Mouse (Mus musculus): ENCODE data around the gene Pard3.
A peak's percentile ranks its signal among the peaks of the same experiment; 100 is the strongest.

Pard3 gene

DNA sequence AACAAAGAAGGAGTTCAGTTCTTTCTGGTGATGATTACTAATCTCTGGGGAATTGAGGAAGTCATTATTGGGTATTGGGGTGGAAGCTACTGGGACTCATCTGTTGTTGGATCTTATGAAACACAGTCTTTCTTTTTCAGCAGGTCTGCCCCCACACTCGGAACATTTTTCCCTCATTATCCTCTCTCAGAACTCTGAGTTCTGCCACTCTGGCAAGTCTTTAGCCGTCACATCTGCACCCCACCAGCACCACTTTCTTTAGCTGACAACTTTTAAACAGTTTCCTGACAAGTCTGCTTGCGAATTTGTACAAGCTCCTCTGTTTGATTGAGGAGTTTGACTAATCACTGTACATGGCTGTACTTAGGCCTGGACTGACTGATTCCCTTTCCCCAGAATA, 118.4 kb downstream of the Pard3 start:
- DNase-seq (ENCODE audit: low read depth): no peak

DNA sequence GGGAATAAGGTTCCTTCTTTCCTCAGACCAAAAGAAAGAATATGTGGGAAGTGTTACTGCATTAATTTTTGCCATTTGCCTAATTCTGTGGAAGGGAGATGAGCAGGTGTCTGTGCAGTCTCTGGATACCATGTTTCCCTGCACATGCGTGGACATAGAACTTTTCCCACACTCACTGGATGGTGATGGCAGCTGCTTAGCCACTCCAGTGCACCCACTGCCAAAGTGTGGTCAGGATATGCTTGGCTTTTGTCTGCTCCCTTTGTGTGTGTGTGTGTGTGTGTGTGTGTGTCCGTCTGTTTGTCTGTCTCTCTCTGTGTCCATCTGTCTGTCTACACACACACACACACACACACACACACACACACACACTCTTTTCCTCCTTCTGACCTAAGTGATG, 119.8 kb downstream of the Pard3 start:
- DNase-seq (ENCODE audit: low read depth): no peak

DNA sequence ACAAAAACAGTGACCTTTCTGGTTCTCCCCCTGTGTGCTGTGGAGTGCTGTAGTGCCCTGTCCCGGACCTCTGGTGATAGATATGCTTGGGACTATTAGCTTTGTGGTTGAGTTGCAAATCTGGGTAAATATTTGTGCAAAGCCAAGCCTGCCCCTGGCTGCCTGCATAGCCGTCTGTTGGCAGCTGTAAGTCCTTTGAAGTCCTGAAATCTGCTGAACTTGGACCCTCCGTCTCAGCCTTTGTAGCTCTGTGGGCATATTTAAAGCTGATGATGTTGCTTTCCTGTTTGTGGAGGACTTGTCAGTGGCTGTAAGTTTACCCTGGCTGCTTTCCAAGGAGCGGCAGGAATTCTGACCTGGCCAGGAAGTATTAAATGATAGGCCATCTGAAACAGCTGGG, 120.3 kb downstream of the Pard3 start:
- peak; percentile 72 for DNase-seq (ENCODE audit: low read depth)

DNA sequence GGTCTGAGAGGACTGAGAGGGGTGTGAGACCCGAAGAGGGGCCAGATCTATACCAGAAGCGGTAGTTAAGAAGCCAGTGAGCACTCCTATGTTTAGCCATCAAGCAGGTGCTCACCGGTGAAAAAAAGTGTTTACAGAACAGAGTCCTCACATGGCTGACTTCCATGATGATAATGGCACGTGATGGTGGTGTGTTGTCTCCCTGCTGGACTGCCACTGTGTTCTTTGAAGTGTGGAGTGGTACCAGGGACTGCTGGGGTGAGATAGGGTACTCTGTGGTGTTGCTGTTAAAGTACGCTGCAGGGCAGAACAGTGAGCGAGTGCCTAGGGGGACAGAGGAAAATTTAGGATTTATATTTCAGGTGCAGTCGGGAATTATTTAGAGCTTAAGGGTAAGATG, 122.2 kb downstream of the Pard3 start:
- DNase-seq (ENCODE audit: low read depth): no peak

DNA sequence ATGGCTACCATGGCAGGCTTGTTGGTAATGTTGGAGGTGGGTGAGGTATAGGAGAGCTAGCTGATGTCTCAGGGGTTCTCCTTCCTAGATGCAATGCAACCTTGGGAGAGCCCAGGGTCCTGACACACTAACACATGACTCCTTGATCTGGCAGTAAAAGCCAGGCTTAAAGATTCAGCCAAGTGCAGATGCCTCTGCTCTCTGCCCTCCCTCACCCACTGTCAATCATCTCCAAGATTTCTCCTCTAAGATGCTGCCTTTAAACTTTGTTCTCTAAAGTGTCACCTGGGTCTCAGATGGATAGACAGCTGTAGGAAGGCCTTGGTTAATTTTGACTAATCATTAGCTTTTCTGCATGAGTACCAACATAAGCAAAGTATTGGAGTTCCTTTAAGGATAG, 125.0 kb downstream of the Pard3 start:
- DNase-seq (ENCODE audit: low read depth): no peak

DNA sequence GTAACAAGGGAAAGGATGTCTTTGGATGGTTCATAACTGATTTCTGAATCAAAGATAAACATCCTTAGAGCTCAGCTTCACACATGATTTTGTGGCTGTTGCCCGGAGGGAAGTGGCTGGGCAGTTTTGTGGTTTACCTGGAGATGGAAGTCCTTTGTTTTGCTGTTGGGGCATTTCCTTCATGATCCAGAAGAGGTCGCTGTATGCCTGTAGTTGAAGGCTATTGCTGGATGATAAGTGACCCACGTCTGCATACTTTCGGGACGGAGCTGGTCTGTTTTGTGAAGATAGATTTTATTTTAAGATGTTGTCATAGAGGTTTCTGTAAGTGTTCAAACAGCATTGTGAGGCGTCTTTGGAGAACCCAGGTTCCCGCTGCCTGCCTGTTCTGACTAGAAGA, 126.7 kb downstream of the Pard3 start:
- no peak for DNase-seq (ENCODE audit: low read depth)

DNA sequence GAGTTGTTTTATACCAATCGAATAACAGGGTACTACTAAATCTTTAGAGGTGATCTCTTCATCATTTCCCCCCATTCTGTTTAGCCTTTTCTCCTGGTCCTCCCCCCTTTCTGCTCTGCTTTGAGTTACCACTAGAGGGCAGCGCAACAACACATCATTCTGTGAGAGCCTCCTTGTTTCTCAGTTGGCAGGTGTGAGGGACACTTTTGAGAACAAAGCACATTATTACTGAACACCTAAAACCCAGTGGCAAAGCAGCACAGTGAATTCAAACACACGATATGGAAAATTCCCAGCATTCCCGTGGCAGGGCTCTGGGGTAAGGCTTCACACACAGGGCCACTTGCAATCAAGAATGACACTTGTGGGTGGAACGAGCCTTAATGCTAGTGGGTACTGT, 127.7 kb downstream of the Pard3 start:
- DNase-seq (ENCODE audit: low read depth): no peak

DNA sequence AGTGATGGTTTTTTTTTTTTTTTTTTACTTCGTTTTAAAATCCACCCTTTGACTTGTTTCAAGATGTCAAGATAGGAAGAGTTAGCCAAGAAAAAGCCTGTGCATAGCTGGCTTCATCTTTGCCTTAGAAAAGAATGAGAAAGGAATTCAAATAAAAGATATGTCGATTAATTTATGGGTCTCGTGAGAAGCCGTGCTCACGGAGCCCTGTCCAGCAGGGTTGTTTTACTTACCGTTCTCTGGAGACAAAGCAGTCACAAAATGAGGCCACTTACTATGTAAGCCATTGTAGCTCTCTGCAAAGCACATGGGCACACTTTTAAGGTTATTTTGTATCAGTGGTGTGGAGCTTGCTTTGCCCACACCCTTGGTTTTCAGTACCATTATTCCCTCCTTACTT, 128.1 kb downstream of the Pard3 start:
- no peak for DNase-seq (ENCODE audit: low read depth)

DNA sequence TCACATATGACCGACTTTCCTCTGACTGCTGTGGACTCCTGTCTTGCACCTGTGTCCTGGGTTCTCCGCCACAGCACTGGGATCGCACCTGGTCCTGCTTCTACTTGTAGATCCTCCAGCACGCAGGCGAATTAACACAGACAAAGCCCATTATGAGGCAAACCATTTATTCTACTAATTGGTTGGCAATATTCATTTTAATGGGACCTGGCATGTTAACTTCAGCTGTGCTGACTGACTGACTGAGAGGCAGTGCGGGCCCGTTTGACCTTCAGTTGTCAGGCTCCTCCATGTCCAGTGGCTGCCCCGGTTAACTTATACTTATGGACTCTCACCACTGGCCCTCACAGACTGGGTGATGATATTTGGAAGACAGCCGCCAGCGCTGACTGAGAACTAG, 128.6 kb downstream of the Pard3 start:
- no peak for DNase-seq (ENCODE audit: low read depth)

DNA sequence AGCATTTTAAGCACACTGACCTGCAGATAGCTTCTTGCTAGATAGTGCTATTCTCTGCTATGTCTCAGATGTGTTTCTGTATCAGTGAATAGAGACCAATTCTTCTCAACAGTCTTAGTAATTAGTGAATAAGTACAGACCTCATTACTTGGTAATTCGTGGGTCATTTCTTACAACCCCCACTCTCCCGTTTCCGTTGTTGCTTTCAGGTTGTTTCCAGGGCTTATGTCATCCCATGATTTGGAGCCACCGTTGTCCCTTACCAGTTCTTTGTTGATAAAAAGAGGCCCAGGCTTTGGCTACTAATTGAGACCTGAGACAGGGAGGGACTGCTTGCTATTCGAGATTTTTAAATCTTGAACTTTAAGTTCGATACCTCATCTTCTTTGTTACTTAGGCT, 129.7 kb downstream of the Pard3 start:
- DNase-seq (ENCODE audit: low read depth): no peak

DNA sequence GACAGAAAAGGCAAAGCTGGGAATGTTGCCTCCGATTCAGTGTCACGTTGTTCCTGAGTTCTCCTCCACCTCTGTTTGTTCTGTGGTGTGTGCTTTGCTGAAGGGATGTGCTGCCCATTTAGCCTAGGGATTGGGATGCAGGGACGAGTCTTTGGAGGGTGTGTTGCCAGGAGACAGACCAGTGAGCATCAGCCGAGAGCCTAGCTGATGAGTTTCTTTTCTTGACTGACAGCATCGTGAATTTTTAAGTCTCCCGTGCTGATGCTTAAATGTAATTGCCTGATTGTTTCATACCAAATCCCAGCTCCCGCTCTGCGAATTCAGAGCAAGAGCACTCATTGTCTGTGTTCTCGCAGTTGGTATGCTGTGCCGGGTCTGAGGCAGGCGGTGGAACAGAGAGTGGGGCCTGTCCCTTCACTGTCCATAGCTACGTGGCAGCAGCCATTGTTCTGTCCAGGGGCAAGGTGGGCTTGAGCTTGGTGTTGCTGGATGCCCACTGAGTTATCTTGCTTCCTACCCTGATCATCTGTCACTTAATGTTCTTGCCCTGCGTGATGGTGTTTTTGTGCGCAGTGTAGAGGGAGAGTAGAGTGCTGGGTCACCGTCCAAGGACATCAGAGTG, 131.2 kb downstream of the Pard3 start:
- no peak for DNase-seq (ENCODE audit: low read depth)

DNA sequence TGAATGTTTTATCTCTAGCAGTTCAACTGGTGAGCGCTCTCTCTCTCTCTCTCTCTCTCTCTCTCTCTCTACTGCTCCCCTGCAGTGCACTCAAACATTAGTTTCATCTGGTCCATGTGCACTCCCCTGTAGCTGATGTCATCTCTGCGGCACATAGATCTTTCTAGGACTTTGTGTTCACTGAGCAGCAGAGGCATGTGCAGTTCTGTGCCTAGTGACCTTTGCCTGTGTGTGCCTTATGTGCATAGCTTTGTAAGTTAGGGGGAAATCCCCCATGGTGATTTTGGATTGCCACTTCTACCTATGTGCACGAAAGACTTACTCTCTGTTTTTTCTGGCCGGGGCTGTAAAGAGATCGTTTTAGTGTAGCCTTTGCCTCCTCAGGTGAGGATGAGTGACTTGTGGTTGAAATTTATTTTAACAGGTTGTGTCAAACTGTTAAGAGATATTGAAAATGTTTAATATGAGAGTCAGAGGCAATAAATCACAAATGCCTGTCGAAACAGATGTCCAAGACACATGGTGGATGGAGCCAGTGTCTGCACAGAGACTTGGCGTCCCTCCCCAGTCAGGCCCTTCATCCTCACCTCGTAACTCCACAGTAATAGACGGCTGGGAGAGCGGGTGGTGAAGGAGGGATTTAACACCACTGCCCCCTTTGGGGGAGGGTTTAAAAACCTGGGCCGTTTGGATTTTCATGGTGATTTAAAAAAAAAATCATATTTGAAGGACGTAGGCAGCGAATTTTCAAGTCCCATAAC, 133.0 kb downstream of the Pard3 start:
- no peak for DNase-seq (ENCODE audit: low read depth)

DNA sequence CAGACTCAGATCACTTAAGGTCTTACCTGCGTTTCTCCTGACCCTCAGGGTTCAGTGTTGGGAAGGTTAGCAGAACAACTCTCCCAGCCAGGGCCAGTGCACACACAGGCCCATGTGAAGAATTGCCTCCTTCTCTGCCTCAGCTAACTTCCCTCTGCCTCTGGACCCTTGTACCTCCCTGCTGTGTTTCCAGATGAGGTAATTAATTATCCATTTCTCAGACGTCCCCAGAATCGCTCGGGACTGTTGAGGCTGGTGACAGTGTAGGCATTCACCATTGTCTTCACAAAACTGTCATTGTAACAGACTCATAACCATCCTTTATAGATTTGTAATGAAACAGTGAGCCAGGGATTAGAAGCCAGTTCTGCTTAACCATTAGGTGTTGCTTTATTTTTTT, 143.8 kb downstream of the Pard3 start:
- DNase-seq (ENCODE audit: low read depth): no peak

DNA sequence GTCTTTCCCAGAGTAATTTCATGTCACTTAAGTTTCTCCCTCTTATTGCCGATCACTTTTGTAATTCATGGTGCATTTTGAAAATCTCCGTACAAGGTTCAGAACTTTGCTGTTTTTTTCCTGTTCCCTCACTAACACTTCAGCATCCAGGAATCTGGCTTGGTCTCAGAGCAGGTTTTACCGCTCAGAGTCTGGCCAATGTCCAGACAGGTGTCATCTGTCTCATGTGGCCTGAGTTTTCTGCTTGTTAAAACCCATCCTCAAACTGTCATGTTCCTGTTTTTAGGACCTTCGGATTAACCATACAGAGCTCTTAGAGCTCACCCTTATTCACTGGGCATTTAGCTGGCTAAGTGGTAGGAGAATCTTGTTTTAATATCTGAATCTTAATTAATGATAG, 146.9 kb downstream of the Pard3 start:
- no peak for DNase-seq (ENCODE audit: low read depth)

DNA sequence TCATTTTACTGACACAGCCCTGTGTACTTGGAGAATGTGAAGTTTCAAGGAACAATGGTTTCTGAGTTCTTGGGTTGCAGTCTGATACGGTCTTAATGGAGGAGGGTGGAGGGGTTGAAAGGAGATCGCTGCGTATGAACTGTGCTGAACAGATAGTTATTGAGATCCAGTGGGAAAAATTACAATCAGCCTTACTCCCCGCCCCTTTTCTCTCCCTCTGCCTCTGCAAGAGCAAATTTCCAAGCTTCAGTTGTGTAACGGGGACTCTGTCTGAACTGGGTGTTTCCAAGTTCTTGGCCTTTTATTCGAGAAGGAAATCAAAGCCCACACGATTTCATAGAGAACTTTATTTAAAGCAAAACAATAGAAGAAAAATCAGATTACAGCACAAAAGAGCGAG, 150.6 kb downstream of the Pard3 start:
- no peak for DNase-seq (ENCODE audit: low read depth)

DNA sequence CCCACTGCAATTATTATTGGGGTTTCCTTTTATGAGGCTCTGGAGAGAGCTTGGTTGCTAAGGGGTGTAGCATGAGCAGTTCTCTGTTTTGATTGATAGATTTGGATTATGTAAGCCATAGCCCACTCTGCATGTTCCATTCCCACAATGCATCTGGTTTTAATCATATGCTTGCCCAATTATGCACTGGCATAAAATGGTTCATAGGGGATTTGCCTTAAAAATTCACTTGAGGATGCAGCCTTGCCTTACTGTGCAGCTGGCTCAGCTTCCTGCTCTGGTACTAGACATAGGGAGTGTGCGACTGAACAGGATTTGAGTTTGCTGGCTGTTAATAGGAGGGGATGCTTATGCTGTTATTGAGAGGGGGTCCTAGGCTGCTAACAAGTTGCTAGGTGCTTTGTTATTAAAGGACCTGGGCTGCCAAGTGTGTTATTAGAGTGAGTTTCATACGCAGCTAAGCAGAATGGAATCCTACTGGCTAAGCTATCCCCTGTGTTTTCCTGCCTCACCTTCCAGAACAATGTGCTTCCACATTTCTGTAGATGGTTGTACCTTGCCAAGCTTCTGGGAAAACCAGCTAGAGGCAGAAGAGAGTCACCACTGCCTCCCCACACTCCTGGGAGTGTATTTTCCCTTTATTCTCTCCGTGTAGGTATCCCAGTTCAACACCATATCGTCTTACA, 151.2 kb downstream of the Pard3 start:
- DNase-seq (ENCODE audit: low read depth): no peak

DNA sequence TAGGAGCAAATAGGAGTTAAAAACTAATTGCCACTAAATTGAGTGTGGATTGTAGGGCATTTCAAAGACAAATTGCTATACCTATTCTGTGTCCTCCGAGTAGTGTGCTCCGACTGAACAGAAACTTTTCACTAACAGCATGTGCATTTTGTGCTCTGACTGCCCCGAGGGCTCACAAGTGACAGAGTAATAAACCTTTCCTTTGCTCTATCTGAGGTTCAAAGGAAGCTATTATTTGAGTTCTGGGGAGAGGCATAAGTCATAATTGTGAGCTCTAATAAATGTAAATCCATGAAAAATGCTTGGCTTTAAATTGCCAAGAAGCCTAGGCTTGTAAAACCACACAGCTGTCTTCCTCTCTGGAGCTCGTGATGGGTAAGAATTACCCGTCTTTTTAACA, 156.5 kb downstream of the Pard3 start:
- DNase-seq (ENCODE audit: low read depth): no peak

DNA sequence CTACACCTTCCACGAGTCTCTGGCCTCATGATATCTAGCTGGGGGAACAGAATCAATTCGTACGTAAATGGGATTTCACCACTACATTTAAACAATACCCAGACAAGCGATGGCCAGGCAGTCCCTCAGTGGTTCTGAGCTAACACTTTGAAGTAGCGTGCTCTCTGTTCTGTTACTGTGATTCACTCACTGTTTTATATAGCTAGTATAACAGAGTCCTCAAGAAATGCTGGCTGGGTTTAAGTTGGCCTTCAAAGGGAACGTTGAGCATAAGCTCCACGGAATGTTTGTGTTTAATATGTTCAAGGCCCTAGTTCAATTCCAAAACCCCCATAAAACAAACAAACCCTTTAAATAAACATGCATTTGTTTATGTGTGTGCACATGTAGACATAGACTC, 156.9 kb downstream of the Pard3 start:
- no peak for DNase-seq (ENCODE audit: low read depth)

DNA sequence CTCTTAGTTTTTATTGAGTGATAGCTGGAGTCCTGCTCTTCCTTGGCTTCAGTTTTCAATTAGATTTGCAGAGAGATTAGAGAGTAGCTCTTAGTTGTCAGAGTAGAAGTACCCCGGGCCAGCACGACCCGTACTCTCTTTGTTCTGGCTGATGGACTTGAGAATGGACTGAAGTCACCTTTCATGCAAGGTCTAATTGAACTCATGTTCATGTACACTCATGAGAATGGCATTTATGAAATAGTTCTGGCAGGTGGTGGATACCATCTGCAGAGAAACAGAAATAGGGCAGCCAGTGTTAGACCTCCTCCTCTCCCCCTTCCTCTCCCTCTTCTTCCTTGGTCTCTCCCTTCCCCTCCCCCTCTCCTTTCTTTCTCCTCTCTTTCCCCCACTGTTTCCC, 158.7 kb downstream of the Pard3 start:
- no peak for DNase-seq (ENCODE audit: low read depth)

DNA sequence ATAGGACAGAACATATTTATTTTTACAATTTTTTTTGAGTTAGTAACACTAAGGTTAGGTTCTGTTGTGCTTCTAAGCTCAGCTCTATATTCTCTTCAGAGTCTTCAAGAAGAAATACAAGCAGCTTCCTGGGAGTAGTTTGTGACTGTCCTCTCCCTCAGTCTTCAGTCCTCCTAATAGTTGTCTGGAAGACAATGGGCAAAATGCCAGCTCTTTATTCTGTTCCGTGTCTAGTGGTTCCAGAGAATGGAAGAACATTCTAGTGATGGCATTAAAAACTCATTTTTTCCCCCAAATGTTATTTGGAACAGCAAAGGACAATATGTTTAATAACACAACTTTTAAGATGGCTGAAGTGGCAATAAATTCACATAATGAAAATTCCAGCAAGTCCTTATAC, 163.3 kb downstream of the Pard3 start:
- no peak for DNase-seq (ENCODE audit: low read depth)

DNA sequence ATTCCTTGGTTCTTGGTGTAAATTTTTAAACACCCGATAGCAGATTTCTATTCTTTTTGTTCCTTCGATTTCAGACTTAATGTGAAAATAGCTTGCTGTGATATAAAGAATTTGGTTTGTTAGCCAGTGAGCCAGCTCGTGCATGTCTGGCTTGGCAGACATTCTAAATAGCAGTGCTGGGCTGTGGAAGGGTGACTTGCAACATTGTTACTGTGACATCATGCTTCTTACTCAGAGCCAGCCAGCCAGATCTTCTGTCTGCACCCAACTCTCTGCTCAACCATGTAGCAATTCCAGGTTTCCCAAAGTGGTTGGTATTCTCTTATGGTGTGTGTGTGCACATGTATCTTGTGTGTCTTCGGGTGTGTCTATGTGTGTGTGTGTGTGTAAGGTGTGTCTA, 163.7 kb downstream of the Pard3 start:
- peak; percentile 64 for DNase-seq (ENCODE audit: low read depth)

DNA sequence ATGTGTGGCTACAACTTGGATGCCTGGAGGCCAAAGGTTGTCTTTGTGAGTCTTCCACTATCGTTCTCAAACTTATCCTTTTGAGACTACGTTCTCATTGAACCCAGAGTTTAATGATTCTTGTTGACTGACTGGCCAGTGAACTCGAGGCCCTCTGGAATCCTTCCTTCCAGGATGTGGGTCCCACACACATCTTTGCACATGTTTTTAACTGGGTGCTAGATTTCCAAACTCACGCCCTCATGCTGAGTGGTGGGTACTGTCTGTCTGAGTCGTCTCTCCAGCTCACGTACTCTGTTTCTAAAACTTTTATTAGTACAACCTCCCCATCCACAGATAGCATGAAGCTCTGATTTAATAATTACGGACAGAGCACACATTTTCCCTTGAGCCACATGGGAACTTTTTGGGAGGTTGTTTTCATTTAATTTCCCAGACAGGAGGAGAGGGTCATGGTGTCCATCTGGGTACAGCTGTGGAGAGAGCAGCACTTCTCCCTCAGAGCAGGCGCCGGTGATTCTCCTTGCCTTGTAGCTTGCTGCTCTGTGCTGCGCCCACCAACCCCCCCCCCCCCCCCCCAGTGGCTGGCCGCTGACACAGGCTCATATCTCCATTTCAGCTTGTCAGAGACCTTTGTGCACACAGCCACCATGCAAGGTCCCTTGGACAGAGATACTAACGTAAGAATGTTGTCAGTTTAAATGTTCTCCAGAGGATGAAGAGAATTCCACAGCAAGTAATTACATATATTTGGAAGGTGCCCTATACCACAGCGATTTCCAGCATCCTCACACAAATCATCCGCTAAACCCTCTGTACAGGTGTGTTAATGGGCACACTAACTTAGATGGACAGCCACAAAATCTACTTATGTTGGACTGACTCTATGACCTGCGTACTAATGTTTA, 165.9 kb downstream of the Pard3 start:
- DNase-seq (ENCODE audit: low read depth): no peak

DNA sequence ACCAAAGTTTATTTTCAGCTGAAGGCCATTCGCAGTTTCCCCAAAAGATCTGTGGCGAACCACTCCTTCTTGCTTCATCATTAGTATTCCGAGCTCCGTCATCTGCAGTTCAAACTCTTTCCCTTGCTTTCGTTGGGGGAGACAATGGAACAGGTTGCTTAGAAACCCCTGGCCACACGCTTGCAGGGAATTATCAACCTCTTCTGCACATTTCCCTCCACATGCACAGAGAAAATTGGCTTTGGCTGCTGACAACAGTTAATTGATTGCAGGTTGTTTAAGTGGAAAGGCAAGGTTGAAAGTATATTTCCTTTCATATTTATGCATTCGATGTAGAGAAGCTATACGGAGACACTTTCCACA, 166.5 kb downstream of the Pard3 start:
- no peak for DNase-seq (ENCODE audit: low read depth)
